Mouse (Mus musculus): ENCODE data around the gene Gm6217. TPM values are rescaled to one million over a fixed set of nuclear protein-coding genes. Genes with fewer than 3 reads are reported as not detected.
"Not testable (repeated sequence)": the region's sequence is repeated elsewhere in the genome, so short reads cannot be mapped to it uniquely, and the experiment has no call there.

Gm6217 gene
- polyA plus RNA-seq (2012; rRNA removed): not detected in 2 replicates

GRCm38 (mm10) chr1:82931326-82931725 is at the start of gene Gm6217:
TSS of gene Gm6217 (minus strand) at chr1:82931399.
- not testable (repeated sequence) for DNase-seq (ENCODE audit: low spot score)

GRCm38 (mm10) chr1:82977840-82978239 is 46.6 kb upstream of the Gm6217 start:
- DNase-seq (ENCODE audit: low spot score): no peak

GRCm38 (mm10) chr1:82975750-82976149 is 44.6 kb upstream of the Gm6217 start:
- no peak for DNase-seq (ENCODE audit: low spot score)

DNA sequence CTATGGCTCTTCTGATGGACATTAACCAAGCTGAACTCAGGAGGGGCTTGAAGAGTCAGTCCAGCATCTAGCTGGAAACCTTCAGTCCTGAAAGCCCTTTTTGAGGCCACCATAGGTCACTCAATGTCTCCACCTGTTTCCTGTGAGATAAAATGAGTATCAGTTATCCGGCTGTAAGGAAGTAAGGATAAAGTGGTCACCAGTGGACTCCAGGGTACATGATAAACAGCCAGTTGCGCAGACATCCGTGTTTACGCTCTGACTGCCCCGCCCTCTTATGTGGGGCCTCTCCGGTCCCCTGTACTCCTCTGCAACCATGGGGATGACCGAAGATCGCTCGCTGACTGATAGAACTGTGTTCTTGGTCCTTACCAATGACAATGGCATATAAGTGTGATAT is 43.1 kb upstream of the Gm6217 start:
- DNase-seq (ENCODE audit: low spot score): no peak

DNA sequence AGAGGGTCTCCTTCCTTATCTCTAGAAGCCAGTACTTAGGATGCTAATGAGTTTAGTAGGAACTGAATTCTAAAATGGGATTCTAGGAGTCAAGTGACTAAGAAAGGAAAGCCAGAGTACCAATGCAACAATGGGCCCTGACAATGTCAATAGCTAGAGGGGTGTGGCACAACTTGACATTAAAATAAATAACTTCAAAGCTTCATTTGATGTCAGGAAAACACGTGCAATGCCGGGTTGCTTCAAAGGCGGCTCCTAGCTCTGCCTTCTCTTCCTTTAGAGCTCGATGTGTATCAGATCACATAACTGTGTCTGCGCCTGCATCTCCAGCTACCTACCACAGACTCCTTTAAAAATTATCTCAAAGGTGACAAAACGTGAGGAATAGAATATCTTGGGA is 42.7 kb upstream of the Gm6217 start:
- DNase-seq (ENCODE audit: low spot score): no peak

GRCm38 (mm10) chr1:82973244-82973643 is 42.0 kb upstream of the Gm6217 start:
- DNase-seq (ENCODE audit: low spot score): no peak

- no peak for DNase-seq (ENCODE audit: low spot score)
Measured at GRCm38 (mm10) chr1:82972046-82972445, 40.8 kb upstream of the Gm6217 start.

- no peak for DNase-seq (ENCODE audit: low spot score)
Measured at GRCm38 (mm10) chr1:82966413-82966812, 35.2 kb upstream of the Gm6217 start.

GRCm38 (mm10) chr1:82959870-82960385 is 28.7 kb upstream of the Gm6217 start, which contains the start of gene Gm47955:
TSS of gene Gm47955 (plus strand) at chr1:82960286.
- no peak for DNase-seq (ENCODE audit: low spot score)

DNA sequence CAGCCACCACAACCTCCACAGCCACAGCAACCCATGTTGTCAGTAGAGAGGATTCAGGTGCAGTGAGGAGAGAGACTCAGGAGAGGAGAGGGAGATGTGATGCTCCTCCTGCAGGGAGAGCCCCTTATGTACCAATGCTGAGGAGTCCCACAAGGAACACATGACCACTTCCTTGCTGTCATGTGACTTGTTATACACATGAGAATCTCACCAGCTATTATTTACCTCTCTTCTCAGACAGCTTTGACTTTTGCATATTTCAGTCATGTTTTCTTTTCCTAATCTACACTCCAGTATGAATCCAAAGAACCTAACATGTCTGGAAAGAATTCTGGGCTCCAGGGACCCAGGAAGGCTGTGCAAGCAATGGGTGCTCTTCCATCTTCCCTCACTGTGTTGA is 24.7 kb upstream of the Gm6217 start, which contains the start of gene Gm7544:
TSS of gene Gm7544 (minus strand) at position 101 of the 400 bp plus-strand sequence.
- DNase-seq (ENCODE audit: low spot score): not testable (repeated sequence)

DNA sequence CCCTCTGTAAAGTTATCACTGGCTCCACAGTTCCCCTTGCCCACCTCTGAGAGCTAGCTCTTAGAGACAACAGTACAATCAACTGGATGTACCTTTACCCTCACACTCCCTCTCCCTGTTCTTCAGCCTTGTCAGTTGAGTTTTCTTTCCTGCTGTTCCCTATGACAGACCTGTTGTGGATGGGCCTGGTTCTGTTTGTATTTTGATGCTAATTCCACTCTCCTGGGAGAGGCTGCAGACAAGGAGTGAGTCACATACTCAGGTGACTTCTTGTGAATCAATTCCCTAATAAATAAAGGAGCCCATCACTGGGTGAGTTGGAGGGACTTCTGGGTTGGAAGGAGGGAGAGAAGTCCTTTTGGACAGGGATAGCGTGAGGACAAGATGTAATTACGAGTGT is 17.4 kb upstream of the Gm6217 start:
- DNase-seq (ENCODE audit: low spot score): no peak

GRCm38 (mm10) chr1:82946029-82946428 is 14.8 kb upstream of the Gm6217 start:
- not testable (repeated sequence) for DNase-seq (ENCODE audit: low spot score)

DNA sequence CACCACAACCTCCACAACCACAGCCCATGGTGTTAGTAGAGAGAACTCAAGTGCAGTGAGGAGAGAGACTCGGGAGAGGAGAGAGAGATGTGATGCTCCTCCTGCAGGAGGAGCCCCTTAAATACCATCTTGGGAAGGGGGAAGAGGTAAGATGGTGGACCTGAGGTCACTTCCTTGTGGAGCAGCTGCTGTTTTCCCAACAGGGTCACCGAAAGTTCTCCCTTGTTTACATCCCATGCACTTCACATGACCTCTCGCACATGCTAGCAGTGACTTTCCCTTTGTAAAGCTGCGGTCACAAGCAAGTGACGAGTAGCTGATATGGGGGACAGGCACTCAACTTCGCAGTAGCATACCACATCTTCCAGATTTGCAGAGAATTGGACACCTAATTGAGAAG is 12.1 kb upstream of the Gm6217 start, which contains the start of gene A030003K21Rik:
TSS of gene A030003K21Rik (minus strand) at position 94 of the 400 bp plus-strand sequence.
- DNase-seq (ENCODE audit: low spot score): not testable (repeated sequence)

DNA sequence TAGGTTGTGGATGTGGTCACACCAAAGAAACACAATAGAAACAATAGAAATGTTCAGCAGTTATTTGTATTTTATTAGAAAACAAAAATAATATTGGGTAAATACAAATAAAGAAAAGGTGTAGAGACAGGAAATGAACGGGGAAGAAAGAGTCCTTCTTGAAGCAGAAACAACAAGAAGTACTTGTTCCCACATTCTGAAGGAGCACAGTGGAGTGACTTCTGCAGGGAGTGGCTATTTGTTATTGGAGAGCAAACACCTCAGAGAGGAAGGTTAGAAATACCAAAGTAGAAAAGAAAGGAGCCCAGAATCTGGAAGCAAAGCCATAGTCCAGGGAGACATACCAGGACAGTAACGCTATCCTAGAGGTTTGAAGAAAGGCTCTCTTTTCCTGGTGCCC is 11.3 kb upstream of the Gm6217 start:
- DNase-seq (ENCODE audit: low spot score): not testable (repeated sequence)

GRCm38 (mm10) chr1:82938666-82939065 is 7.5 kb upstream of the Gm6217 start:
- no peak for DNase-seq (ENCODE audit: low spot score)

DNA sequence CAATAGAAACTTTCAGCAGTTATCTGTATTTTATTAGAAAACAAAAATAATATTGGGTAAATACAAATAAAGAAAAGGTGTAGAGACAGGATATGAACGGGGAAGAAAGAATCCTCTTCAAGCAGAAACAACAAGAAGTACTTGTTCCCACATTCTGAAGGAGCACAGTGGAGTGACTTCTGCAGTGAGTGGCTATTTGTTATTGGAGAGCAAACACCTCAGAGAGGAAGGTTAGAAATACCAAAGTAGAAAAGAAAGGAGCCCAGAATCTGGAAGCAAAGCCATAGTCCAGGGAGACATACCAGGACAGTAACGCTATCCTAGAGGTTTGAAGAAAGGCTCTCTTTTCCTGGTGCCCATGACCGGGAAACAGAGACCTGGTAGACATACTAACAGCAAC is 641 bp downstream of the Gm6217 start:
- not testable (repeated sequence) for DNase-seq (ENCODE audit: low spot score)

DNA sequence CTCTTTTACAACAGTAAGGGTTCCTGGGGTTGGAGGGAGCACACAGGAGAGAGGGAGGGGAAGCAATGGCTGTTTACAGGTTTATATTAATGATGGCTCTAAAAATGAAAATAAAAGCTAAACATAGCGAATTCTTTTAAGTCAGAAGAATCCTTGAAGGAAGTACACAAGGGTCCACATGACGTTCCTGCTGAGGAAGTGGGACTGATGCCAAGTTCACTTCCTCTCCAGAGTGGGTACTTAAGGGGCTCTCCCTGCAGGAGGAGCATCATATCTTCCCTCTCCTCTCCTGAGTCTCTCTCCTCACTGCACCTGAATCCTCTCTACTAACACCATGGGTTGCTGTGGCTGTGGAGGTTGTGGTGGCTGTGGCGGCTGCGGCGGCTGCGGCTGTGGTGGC is 6.5 kb downstream of the Gm6217 start, which contains the start of gene A030014E15Rik:
TSS of gene A030014E15Rik (plus strand) at position 268 of the 400 bp plus-strand sequence.
- DNase-seq (ENCODE audit: low spot score): no peak

- DNase-seq (ENCODE audit: low spot score): not testable (repeated sequence)
Measured at GRCm38 (mm10) chr1:82913434-82913833, 17.8 kb downstream of the Gm6217 start.

GRCm38 (mm10) chr1:82913025-82913424 is 18.2 kb downstream of the Gm6217 start, which contains the start of gene A030005L19Rik:
TSS of gene A030005L19Rik (plus strand) at chr1:82913325.
- DNase-seq (ENCODE audit: low spot score): no peak

DNA sequence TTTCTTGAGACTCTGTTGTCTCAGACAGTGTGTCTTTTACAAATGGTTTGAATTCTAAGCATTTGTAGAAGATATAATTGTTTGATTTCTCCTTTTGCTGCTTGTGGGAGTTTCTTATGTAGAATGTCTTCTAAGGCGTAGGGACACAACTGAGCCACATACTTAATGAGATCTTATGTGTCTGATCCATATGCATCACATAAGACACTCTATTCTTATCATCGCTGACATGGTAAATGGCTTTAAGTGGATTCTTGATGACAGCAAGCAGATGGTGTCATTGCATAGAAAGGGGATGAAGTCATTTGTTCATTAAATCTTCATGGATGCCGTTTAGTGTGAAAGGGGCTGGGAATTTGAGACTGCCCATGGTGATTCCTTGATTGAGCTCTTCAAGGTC is 25.3 kb downstream of the Gm6217 start:
- no peak for DNase-seq (ENCODE audit: low spot score)

- DNase-seq (ENCODE audit: low spot score): no peak
Measured at GRCm38 (mm10) chr1:82901201-82901600, 30.0 kb downstream of the Gm6217 start.

DNA sequence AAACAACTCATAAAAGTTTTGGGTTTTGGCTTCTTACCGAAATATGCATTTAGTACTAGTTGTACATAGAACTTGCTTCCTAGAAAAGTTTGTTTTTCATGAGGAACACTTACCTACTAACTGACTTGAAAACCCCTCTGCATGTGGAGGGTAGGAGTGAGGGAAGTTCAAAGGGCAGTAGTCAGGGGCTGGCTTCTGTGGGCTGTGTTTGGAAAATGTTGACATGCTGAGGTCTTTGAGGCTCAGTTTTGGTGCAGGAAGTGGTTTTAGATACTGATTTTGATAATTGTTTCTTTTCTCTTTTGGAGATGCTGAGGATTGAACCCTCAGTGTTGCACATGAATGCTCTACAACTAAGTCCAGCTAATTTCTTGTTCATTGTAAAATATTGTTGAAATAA is 30.6 kb downstream of the Gm6217 start:
- no peak for DNase-seq (ENCODE audit: low spot score)

DNA sequence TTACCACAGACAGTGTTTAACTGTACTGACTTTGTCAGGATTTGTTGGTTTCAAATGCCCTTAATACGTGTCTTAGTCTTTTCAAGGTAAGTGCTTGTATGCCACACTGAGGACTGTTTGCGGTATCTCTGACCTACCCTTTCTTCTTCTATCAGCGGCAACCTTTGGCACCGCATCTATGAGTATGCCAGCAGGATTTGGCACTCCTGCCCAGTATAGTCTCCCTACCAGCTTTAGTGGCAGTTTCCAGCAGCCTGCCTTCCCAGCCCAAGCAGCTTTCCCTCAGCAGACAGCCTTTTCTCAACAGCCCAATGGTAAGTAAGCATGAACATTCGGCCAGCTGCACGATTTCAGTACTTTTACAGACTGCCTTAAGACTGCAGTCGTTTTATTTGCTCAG is 37.9 kb downstream of the Gm6217 start:
- no peak for DNase-seq (ENCODE audit: low spot score)

Measured in urinary bladder, adult 2 months (tissue).